ENCODE assay signal across 16 mouse cellular contexts in the genomic region with DNA sequence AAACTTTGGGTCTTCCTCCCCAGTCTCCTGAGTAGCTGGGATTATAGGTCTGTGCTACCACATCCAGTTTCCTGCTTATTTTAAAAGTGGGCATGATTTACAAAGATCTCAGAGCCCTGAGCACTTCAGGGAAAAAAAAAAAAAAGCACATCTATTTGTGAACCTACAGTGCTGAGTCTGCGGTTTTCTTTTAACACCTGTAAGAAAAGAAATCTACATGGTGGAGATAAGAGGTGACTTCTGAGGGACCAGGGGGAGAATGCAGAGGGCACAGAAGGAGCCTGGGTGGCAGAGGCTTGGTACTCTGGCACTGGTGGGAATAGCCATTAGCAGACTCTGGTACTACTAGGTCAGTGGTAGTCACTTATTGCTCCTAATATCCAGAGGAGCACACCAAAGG. TPM values are rescaled to one million over a fixed set of nuclear protein-coding genes. Genes with fewer than 3 reads are reported as not detected.
DNase-seq lines count a peak whose midpoint lies in the region; ATAC-seq and TF ChIP-seq lines count a peak whose summit lies in the region.
"Had no signal": no experiment of that assay in that cellular context is flagged by ENCODE, and none has a peak within 500 bp of the region (broad histone marks: within the 10 kb centered on the region; RNA-seq: fewer than 3 reads in every experiment).

No protein-coding gene starts in this region.

- no peak for ATAC-seq in intestine, embryonic 15.5 days
- ATAC-seq in liver, embryonic 16.5 days (ENCODE audit: low read depth), result no peak
- no peak for ATAC-seq in frontal cortex, adult (ENCODE audit: low TSS enrichment)

- H3K4me2 ChIP-seq in CH12.LX (ENCODE audit: insufficient read depth, low read depth, poor library complexity, severe bottlenecking), result no peak overlapping the region
- H3K4me2 ChIP-seq in intestine, embryonic 15.5 days (replicated peaks), result peak overlapping the region; percentile 96; the same call in 1 of the 2 replicates
- H3K4me2 ChIP-seq in liver, embryonic 16.5 days (ENCODE audit: low read depth, low read length), result no peak overlapping the region; the same call in 1 of the 2 replicates

- H3K27me3 ChIP-seq in liver, adult 2 months (ENCODE audit: control insufficient read depth, insufficient read depth, low read length), result no peaks in the 10 kb centered on the region
- peaks cover 46% of the 10 kb centered on the region for H3K27me3 ChIP-seq in CH12.LX (replicated peaks)
- no peaks in the 10 kb centered on the region for H3K27me3 ChIP-seq in intestine, embryonic 15.5 days (replicated peaks)
- H3K27me3 ChIP-seq in liver, embryonic 16.5 days (ENCODE audit: control insufficient read depth, insufficient read depth, low read depth, low read length), result no peaks in the 10 kb centered on the region

- H3K4me1 ChIP-seq in liver, adult 2 months (ENCODE audit: control insufficient read depth, insufficient read depth, low read length), result peaks cover 6% of the 10 kb centered on the region
- H3K4me1 ChIP-seq in CH12.LX (ENCODE audit: control insufficient read depth in 1 of 2, insufficient read depth in 2 of 2), result peaks cover 18 to 21% of the 10 kb centered on the region in 2 experiments
- peaks cover 22% of the 10 kb centered on the region for H3K4me1 ChIP-seq in intestine, embryonic 15.5 days (replicated peaks)
- peaks cover 79% of the 10 kb centered on the region for H3K4me1 ChIP-seq in liver, embryonic 16.5 days (ENCODE audit: control insufficient read depth, low read depth, low read length)

- no peak for TF ChIP-seq EP300 in CH12.LX (IDR thresholded peaks at IDR 0.05; ENCODE audit: low read length)

- 53% methylated on average over 1 of the region's 1 CpGs for WGBS in liver, adult 2 months
- WGBS in intestine, embryonic 15.5 days, result 69% methylated on average over 1 of the region's 1 CpGs
- 51% methylated on average over 1 of the region's 1 CpGs for WGBS in liver, embryonic 16.5 days (ENCODE audit: insufficient replicate concordance)

- no peak for DNase-seq in liver, adult 2 months (ENCODE audit: extremely low read depth, low read depth, low spot score)
- DNase-seq in liver, result no peak
- no peak for DNase-seq in CH12.LX (ENCODE audit: extremely low read depth)
- no peak for DNase-seq in ovary, adult 18-20 months (ENCODE audit: low spot score)
- no peak for DNase-seq in cerebellum, adult 9-10 months
- DNase-seq: B cell, adult 2 months; cerebellum, postnatal 14 days; embryo, embryonic 11 days; heart, adult 11 months; layer of hippocampus, postnatal 36 days; left cerebral cortex, postnatal 4 days; lung, postnatal 14 days had no signal

- TF ChIP-seq RAD21 in CH12.LX (IDR thresholded peaks at IDR 0.05; ENCODE audit: low read depth, low read length), result no peak

- TF ChIP-seq CTCF in liver, adult 2 months (IDR thresholded peaks at IDR 0.05; ENCODE audit: low read depth, low read length), result no peak
- no peak for TF ChIP-seq CTCF in CH12.LX (conservative IDR thresholded peaks at IDR 0.05 in 1 of 2, IDR thresholded peaks at IDR 0.05 in 1 of 2; ENCODE audit: low read depth in 2 of 2, low read length in 2 of 2)

- H3K9ac ChIP-seq in liver, adult 2 months (ENCODE audit: low read depth, low read length), result peak overlapping the region; percentile 7
- no peak overlapping the region for H3K9ac ChIP-seq in CH12.LX (ENCODE audit: insufficient read depth, low read depth)
- no peak overlapping the region for H3K9ac ChIP-seq in intestine, embryonic 15.5 days
- H3K9ac ChIP-seq in liver, embryonic 16.5 days (ENCODE audit: low read depth, low read length), result no peak overlapping the region
- H3K9ac ChIP-seq: neural tube, embryonic 12.5 days had no signal

- dilution Hi-C loops in CH12.LX (cut with MboI; ENCODE audit: extremely low pct_ligation_motif_present, extremely low pct_unique_long_range_greater_than_20kb, low sequenced_read_pairs), result no loop called here

- H3K36me3 ChIP-seq in liver, adult 2 months (ENCODE audit: control insufficient read depth, insufficient read depth, low read length), result peaks cover 5% of the 10 kb centered on the region; the same call in 1 of the 2 replicates
- H3K36me3 ChIP-seq in CH12.LX (replicated peaks in 1 of 2; ENCODE audit: control insufficient read depth in 1 of 2, insufficient read depth in 1 of 2, low read length in 1 of 2), result no peaks in the 10 kb centered on the region
- no peaks in the 10 kb centered on the region for H3K36me3 ChIP-seq in intestine, embryonic 15.5 days
- no peaks in the 10 kb centered on the region; the same call in 1 of the 2 replicates for H3K36me3 ChIP-seq in liver, embryonic 16.5 days (ENCODE audit: control insufficient read depth, insufficient read depth)
- H3K36me3 ChIP-seq: neural tube, embryonic 12.5 days had no signal

- peak overlapping the region; percentile 100 for H3K27ac ChIP-seq in liver, adult 2 months (replicated peaks; ENCODE audit: insufficient read depth, low read depth, low read length)
- no peak overlapping the region for H3K27ac ChIP-seq in CH12.LX (ENCODE audit: insufficient read depth, low read depth)
- peak overlapping the region; percentile 90 for H3K27ac ChIP-seq in intestine, embryonic 15.5 days
- H3K27ac ChIP-seq in liver, embryonic 16.5 days (ENCODE audit: low read length), result peak overlapping the region; percentile 80
- H3K27ac ChIP-seq: neural tube, embryonic 12.5 days had no signal

- H3K9me3 ChIP-seq in CH12.LX (replicated peaks; ENCODE audit: low read length), result no peaks in the 10 kb centered on the region
- H3K9me3 ChIP-seq in intestine, embryonic 15.5 days, result no peaks in the 10 kb centered on the region
- no peaks in the 10 kb centered on the region for H3K9me3 ChIP-seq in liver, embryonic 16.5 days (replicated peaks; ENCODE audit: control insufficient read depth, low read length)
- H3K9me3 ChIP-seq: neural tube, embryonic 12.5 days had no signal

- no peak for TF ChIP-seq POLR2A in liver, adult 2 months (IDR thresholded peaks at IDR 0.05; ENCODE audit: extremely low read depth, insufficient read depth, low read length)
- no peak for TF ChIP-seq POLR2A in CH12.LX (IDR thresholded peaks at IDR 0.05; ENCODE audit: low read depth, low read length)

- peaks cover 13% of the 10 kb centered on the region; the same call in 1 of the 2 replicates for H3K79me2 ChIP-seq in liver, adult 2 months (ENCODE audit: control insufficient read depth, insufficient read depth, low read length)
- H3K79me2 ChIP-seq in CH12.LX (replicated peaks; ENCODE audit: control insufficient read depth, extremely low read depth, insufficient read depth, poor library complexity, severe bottlenecking), result no peaks in the 10 kb centered on the region

- H3K4me3 ChIP-seq in liver, adult 2 months (ENCODE audit: insufficient read depth, low read depth, low read length), result no peak overlapping the region
- no peak overlapping the region for H3K4me3 ChIP-seq in CH12.LX (replicated peaks in 1 of 3; ENCODE audit: low read depth in 2 of 3, low read length in 2 of 3, poor library complexity in 1 of 3)
- no peak overlapping the region for H3K4me3 ChIP-seq in intestine, embryonic 15.5 days (replicated peaks)
- no peak overlapping the region for H3K4me3 ChIP-seq in liver, embryonic 16.5 days (ENCODE audit: low read depth, low read length)
- H3K4me3 ChIP-seq: neural tube, embryonic 12.5 days had no signal

- in situ Hi-C loops in CH12.LX (cut with MboI; ENCODE audit: low pct_ligation_motif_present, low pct_unique_long_range_greater_than_20kb, low sequenced_read_pairs), result loop anchor here (5.0 kb wide), 1 partner anchor 33 kb away; no protein-coding TSS in a partner anchor

TF ChIP-seq in CH12.LX, 34 proteins besides CTCF, POLR2A, EP300 and RAD21:
- TF ChIP-seq MAFK (IDR thresholded peaks at IDR 0.05; ENCODE audit: insufficient replicate concordance, low read length), result peak; percentile 80
- no peak for TF ChIP-seq ETS1 (conservative IDR thresholded peaks at IDR 0.05; ENCODE audit: low read depth, low read length)

RNA-seq across cellular contexts. Expression of gene Stard10, which starts 2.9 kb away (rescaled TPM):
- 779 and 846 TPM in 2 replicates for total RNA-seq in liver, adult 2 months (2014; rRNA removed)
- polyA plus RNA-seq in liver, adult 2 months (2012; rRNA removed), result 1,131 and 1,407 TPM in 2 replicates
- 7.8 and 12.7 TPM in 2 replicates for total RNA-seq in CH12.LX (2012; rRNA removed)
- total RNA-seq in CH12.LX (2014; rRNA removed), result 1.4 and 2.4 TPM in 2 replicates
- 6.7 and 7.9 TPM in 2 replicates for polyA plus RNA-seq in CH12.LX (2012; ENCODE audit: insufficient read length, low read depth)
- 111 and 125 TPM in 2 replicates for polyA plus RNA-seq in intestine, embryonic 15.5 days (2015; fragmentation: Nextera tagmentation; extraction: Ambion mirVana)
- 128 and 142 TPM in 2 replicates for polyA plus RNA-seq in liver, embryonic 16.5 days (2015; fragmentation: Nextera tagmentation; extraction: Ambion mirVana)

RNA-seq across cellular contexts. Expression of gene Atg16l2, which starts 17.7 kb away (rescaled TPM):
- total RNA-seq in liver, adult 2 months (2014; rRNA removed), result 8.7 and 9.1 TPM in 2 replicates
- 8.2 and 13.8 TPM in 2 replicates for polyA plus RNA-seq in liver, adult 2 months (2012; rRNA removed)
- total RNA-seq in CH12.LX (2012; rRNA removed), result 28.6 and 43.8 TPM in 2 replicates
- total RNA-seq in CH12.LX (2014; rRNA removed), result 15.4 and 19.3 TPM in 2 replicates
- 12.7 and 14.9 TPM in 2 replicates for polyA plus RNA-seq in CH12.LX (2012; ENCODE audit: insufficient read length, low read depth)
- polyA plus RNA-seq in intestine, embryonic 15.5 days (2015; fragmentation: Nextera tagmentation; extraction: Ambion mirVana), result 14.3 and 16.1 TPM in 2 replicates
- polyA plus RNA-seq in liver, embryonic 16.5 days (2015; fragmentation: Nextera tagmentation; extraction: Ambion mirVana), result 7.2 and 7.6 TPM in 2 replicates

RNA-seq across cellular contexts. Expression of gene Arap1, which starts 28.1 kb away (rescaled TPM):
- 43.8 and 51.0 TPM in 2 replicates for total RNA-seq in liver, adult 2 months (2014; rRNA removed)
- polyA plus RNA-seq in liver, adult 2 months (2012; rRNA removed), result 88.2 and 89.2 TPM in 2 replicates
- 31.9 and 38.5 TPM in 2 replicates for total RNA-seq in CH12.LX (2012; rRNA removed)
- total RNA-seq in CH12.LX (2014; rRNA removed), result 17.8 and 21.2 TPM in 2 replicates
- 46.1 and 60.0 TPM in 2 replicates for polyA plus RNA-seq in CH12.LX (2012; ENCODE audit: insufficient read length, low read depth)
- 56.3 and 58.4 TPM in 2 replicates for polyA plus RNA-seq in intestine, embryonic 15.5 days (2015; fragmentation: Nextera tagmentation; extraction: Ambion mirVana)
- polyA plus RNA-seq in liver, embryonic 16.5 days (2015; fragmentation: Nextera tagmentation; extraction: Ambion mirVana), result 17.3 and 22.5 TPM in 2 replicates

Comparison
In these comparisons a context has a peak if more than half of its experiments do, and no peak if none do; other contexts are left out.
1. RNA of gene Stard10, which starts 2.9 kb away (polyA plus RNA-seq): 1,131 to 1,407 TPM in liver, adult 2 months, 128 to 142 TPM in liver, embryonic 16.5 days and 111 to 125 TPM in intestine, embryonic 15.5 days; 6.7 to 7.9 TPM in CH12.LX; every median in the first group is over 10 times any median in the second.